Mouse (Mus musculus) forebrain, embryonic 14.5 days (tissue): ENCODE results near the gene 9930111J21Rik2. TPM values are rescaled to one million over a fixed set of nuclear protein-coding genes. Genes with fewer than 3 reads are reported as not detected.
"Not testable (repeated sequence)": the region's sequence is repeated elsewhere in the genome, so short reads cannot be mapped to it uniquely, and the experiment has no call there.

Source experiments
- ATAC-seq: fragments of 200-750 bp; cut with Nextera tagmentation; 2 replicates; pipeline ENCODE4 v1.8.0; 2017; ENCODE audit warnings: mild to moderate bottlenecking, moderate library complexity
- DNase-seq: peaks from one replicate; pipeline ENCODE4 v3.0.0-alpha.2; 2015; ENCODE audit warnings: low spot score
- H3K27ac ChIP-seq: fragments of 300-500 bp; sonication (generic); 2 replicates; pipeline ENCODE4 v1.5.1; 2014; ENCODE audit warnings: low read depth, mild to moderate bottlenecking, control low read depth, low read length, moderate library complexity
- H3K27me3 ChIP-seq: fragments of 300-500 bp; sonication (generic); replicated peaks from 2 replicates; pipeline ENCODE4 v1.6.1; 2014; ENCODE audit warnings: low read length, control low read depth, mixed read lengths; ENCODE audit not compliant: control insufficient read depth, insufficient read depth
- H3K36me3 ChIP-seq: fragments of 300-500 bp; sonication (generic); 2 replicates; pipeline ENCODE4 v1.6.1; 2014; ENCODE audit warnings: low read length, control low read depth; ENCODE audit not compliant: control insufficient read depth, insufficient read depth
- H3K4me1 ChIP-seq: fragments of 300-500 bp; sonication (generic); 2 replicates; pipeline ENCODE4 v1.6.1; 2014; ENCODE audit warnings: antibody characterized with exemption, low read length, control low read depth; ENCODE audit not compliant: control insufficient read depth, insufficient read depth
- H3K4me2 ChIP-seq: fragments of 300-500 bp; sonication (generic); 2 replicates; pipeline ENCODE4 v1.6.1; 2014; ENCODE audit warnings: mild to moderate bottlenecking, control low read depth, low read length
- H3K4me3 ChIP-seq: fragments of 300-500 bp; sonication (generic); 2 replicates; pipeline ENCODE4 v1.5.1; 2014; ENCODE audit warnings: low read depth, low read length, control low read depth
- H3K9ac ChIP-seq: fragments of 300-500 bp; sonication (generic); 2 replicates; pipeline ENCODE4 v1.6.1; 2014; ENCODE audit warnings: mild to moderate bottlenecking, low read length, control low read depth, moderate library complexity
- H3K9me3 ChIP-seq: fragments of 300-500 bp; sonication (generic); replicated peaks from 2 replicates; pipeline ENCODE4 v1.6.1; 2016; ENCODE audit warnings: low read length, control low read depth, mixed read lengths; ENCODE audit not compliant: control insufficient read depth
- WGBS: fragments of 180-500 bp; shearing (Covaris S2); extraction: QIAGEN DNeasy Blood & Tissue Kit; methylation state at CpG from one replicate; pipeline ENCODE4 v1.1.7; 2014; 5-methylcytosine and 5-hydroxymethylcytosine counted together
- polyA plus RNA-seq: library from polyadenylated mRNA; unstranded; fragments of >200 nt; fragmentation: Nextera tagmentation; extraction: Ambion mirVana; gene quantifications from 2 replicates; pipeline ENCODE4 v1.2.1, GENCODE M21; 2014

Gene 9930111J21Rik2
- polyA plus RNA-seq, 1 experiment from 2014 or later = 0.24 TPM

DNA sequence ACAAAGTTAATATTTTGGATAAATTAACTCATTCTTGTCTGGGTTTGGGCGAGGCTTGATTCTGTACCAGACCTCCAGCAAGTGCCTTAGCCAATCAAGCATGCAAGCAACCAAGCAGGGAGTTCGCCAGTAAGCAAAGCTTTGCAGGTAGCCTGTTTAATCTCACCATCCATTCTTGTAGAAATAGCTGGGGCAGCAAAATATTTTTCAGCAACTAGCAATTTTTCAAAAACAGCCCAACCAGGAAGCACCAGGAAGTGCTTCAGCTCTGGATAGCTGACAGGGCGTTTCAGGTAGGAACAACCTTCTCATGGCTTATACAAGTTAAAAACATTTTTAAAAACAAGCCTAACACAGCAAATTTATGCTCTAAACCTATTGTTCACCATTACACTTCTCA is 30.8 kb upstream of the 9930111J21Rik2 start:
- no peak overlapping the region for H3K4me3 ChIP-seq
- H3K36me3 ChIP-seq = no peaks in the 10 kb centered on the region
- ATAC-seq = no peak
- no peak overlapping the region for H3K27ac ChIP-seq
- H3K9me3 ChIP-seq = no peaks in the 10 kb centered on the region
- no peak for DNase-seq
- 76% methylated on average over 3 of the region's 3 CpGs for whole genome bisulfite sequencing
- H3K4me2 ChIP-seq = no peak overlapping the region
- no peaks in the 10 kb centered on the region for H3K4me1 ChIP-seq
- H3K9ac ChIP-seq = no peak overlapping the region
- H3K27me3 ChIP-seq = no peaks in the 10 kb centered on the region

DNA sequence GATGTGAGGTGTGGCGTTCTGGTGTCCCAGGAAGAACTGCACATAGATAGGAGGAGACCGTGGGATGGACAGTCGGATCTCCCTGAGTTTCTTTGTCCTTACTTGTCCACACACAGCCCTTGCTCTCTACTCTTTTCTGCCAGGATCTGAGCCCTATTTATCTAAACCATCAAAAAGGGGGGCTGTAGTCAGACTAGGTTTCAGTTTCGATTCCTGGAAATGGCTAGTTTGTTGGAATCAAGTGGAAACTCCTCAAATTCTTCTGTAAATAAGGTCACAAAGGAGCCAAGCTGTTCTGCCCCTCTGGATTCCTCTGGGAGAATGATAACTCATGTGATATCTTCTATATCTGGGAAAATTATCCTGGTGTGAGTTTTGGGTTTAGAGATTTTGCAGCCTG is 30.3 kb upstream of the 9930111J21Rik2 start:
- H3K9me3 ChIP-seq = no peaks in the 10 kb centered on the region
- no peak overlapping the region for H3K4me2 ChIP-seq
- no peak for DNase-seq
- no peaks in the 10 kb centered on the region for H3K4me1 ChIP-seq
- no peaks in the 10 kb centered on the region for H3K27me3 ChIP-seq
- 84% methylated on average over 4 of the region's 4 CpGs for WGBS
- H3K4me3 ChIP-seq = no peak overlapping the region
- ATAC-seq = no peak
- no peaks in the 10 kb centered on the region for H3K36me3 ChIP-seq
- H3K27ac ChIP-seq = no peak overlapping the region
- no peak overlapping the region for H3K9ac ChIP-seq

DNA sequence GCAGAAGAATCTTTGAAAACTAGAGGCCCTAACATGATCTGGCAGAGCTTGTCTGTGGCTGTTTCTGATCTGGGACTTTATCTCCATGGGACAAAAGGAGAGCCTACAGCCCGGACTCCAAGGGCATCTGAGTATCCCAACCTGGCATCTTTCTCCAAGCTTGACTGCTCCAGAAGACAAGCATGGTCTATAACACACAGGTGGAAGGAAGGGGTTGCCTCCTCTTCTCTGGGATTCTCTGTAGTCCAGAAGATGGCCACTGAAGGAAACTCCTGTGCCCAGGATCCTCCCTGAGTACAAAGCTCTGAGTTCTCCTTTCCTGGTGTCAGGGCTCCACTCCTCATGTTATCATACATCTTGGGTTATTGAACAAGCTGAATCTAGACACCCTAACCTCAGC is 29.6 kb upstream of the 9930111J21Rik2 start:
- ATAC-seq (no peak), DNase-seq (no peak)
- Histone ChIP-seq H3K4me2 (no peak overlapping the region), H3K4me3 (no peak overlapping the region), H3K9me3 (no peaks in the 10 kb centered on the region), H3K27ac (no peak overlapping the region), H3K27me3 (no peaks in the 10 kb centered on the region), H3K36me3 (no peaks in the 10 kb centered on the region), H3K4me1 (no peaks in the 10 kb centered on the region), H3K9ac (no peak overlapping the region)
- 66% methylated on average over 1 of the region's 1 CpGs for WGBS

DNA sequence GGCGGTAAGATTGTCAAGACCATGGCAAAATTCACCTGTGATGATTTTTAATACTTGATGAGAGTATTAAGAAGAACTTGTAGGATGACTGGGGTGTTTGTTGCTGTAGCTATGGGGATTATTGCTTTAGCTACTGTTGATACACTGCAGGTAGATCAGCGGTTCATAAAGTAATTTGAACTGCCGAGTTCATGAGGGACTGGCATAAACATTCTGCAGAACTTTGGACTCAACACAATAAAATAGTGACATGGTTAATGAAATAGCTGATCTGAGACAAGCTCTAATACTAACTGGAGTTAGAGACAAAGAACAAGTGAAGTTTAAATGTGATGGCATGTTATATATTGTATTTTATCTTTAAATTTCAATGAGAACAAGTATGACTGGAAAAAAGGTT is 27.7 kb upstream of the 9930111J21Rik2 start:
- H3K9me3 ChIP-seq = no peaks in the 10 kb centered on the region
- 88% methylated on average over 3 of the region's 3 CpGs for WGBS
- no peak for DNase-seq
- H3K27me3 ChIP-seq = no peaks in the 10 kb centered on the region
- H3K27ac ChIP-seq = no peak overlapping the region
- H3K9ac ChIP-seq = no peak overlapping the region
- no peaks in the 10 kb centered on the region for H3K36me3 ChIP-seq
- H3K4me3 ChIP-seq = no peak overlapping the region
- H3K4me2 ChIP-seq = no peak overlapping the region
- no peak for ATAC-seq
- H3K4me1 ChIP-seq = no peaks in the 10 kb centered on the region

DNA sequence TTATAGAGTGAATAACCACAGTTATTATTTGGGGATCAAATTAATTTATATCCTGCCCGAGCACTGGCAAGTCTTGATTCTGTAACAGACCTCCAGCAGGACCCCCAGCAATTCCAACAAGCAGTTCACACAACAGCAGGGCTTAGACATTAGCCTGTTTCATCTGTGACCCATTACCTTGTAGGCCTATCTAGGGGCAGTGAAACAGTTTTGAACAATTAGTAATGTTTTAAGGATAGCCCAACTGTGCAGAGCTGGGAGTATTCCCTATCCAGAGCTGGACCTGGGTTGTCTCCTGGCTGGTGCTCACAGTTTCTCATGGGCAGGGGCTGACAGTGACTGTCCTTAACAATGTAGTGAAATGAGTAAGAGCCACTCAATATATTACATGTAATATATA is 26.0 kb upstream of the 9930111J21Rik2 start:
- DNase-seq (no peak), ATAC-seq (no peak)
- 56% methylated on average over 1 of the region's 1 CpGs for WGBS

DNA sequence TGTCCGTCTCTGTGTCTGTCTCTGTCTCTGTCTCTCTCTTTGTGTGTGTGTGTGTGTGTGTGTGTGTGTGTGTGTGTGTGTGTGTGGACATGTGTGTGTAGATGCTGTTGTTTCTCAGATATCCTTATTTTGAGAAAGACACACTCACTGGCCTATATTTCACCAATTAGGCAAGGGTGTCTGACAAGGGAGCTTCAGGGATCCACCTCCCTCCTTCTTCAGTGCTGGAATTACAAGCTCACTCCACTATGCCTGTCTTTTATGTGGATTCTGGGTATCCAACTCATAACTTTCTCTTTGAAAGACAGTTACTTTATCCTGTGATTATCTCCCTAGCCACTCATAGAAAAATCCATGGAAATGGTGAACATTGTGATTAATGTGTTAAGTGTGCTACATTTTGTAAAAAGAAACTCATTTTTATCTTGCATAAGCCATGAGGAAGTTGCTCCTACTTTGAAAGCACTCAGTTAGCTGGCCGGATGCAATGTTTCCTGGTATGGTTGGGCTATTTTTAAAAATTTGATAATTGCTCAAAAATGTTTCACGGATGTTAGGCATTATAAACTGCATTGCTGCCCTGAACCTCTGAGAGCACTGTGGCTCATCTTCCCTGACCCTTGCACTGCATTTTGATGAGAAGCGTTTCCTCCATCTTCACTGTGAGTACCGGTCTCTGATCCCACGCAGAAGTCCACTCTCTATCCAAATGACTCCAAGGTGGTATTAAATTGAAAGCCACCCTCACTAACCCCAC is 25.1 kb upstream of the 9930111J21Rik2 start, which contains the start of gene Ifi47:
TSS of gene Ifi47 (plus strand) at position 587 of the 757 bp plus-strand sequence.
- DNase-seq, H3K27me3 ChIP-seq, H3K4me2 ChIP-seq, H3K4me3 ChIP-seq, H3K9ac ChIP-seq, H3K27ac ChIP-seq, ATAC-seq, H3K4me1 ChIP-seq, H3K36me3 ChIP-seq, H3K9me3 ChIP-seq: not testable (repeated sequence)
- 89% methylated on average over 6 of the region's 6 CpGs for WGBS

More for the DNA sequence above, 26.0 kb upstream of the 9930111J21Rik2 start:
- Histone ChIP-seq H3K36me3 (no peaks in the 10 kb centered on the region), H3K9ac (no peak overlapping the region), H3K4me1 (no peaks in the 10 kb centered on the region), H3K27ac (no peak overlapping the region), H3K4me2 (no peak overlapping the region), H3K4me3 (no peak overlapping the region), H3K27me3 (no peaks in the 10 kb centered on the region), H3K9me3 (no peaks in the 10 kb centered on the region)

DNA sequence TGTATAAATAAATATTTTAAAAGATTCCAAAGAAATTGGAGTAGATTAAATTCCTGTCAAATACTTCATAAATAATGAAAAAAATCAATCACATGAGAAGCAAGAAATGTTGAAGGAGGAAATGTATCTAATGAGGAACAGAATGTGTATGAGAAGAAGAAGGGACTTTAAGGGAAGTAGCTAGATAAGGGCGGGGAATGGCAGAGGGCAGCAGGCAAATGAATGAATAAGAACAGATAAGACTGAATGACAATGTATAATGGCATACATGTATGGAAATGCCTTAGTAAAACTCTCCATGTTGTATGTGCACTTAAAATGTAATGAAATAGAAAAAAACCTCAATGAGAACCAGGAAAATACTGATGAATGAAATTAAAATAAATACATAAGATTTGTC is 17.3 kb upstream of the 9930111J21Rik2 start:
- Histone ChIP-seq H3K9me3 (no peaks in the 10 kb centered on the region), H3K27ac (no peak overlapping the region), H3K27me3 (no peaks in the 10 kb centered on the region), H3K4me2 (no peak overlapping the region), H3K4me3 (no peak overlapping the region), H3K9ac (no peak overlapping the region), H3K4me1 (no peaks in the 10 kb centered on the region), H3K36me3 (no peaks in the 10 kb centered on the region)
- no peak for DNase-seq
- ATAC-seq = no peak
- WGBS = 85% methylated on average over 1 of the region's 1 CpGs

DNA sequence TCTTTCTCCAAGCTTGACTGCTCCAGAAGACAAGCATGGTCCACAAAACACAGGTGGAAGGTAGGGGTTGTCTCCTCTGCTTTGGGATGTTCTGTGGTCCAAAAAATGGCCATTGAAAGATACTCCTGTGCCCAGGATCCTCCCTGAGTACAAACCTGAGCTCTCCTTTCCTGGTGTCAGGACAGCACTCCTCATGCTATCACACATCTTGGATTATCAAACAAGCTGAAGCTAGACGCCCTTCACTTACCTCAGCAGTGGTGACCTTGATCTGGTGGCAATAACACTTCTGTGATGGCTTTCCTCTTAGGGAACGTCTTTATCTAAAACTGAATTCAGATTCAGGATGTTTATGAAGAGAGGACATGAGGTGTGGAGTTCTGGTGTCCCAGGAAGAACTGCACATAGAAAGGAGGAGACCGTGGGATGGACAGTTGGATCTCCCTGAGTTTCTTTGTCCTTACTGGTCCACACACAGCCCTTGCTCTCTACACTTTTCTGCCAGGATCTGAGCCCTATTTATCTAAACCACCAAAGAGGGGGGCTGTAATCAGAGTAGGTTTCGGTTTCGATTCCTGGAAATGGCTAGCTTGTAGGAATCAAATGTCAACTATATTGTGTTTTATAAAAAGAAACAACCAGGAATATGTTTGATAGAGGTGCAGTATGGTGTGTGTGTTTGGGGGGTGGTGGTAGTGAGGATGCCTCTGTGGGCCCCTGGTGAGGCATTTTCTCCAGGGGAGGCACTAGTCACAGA is 12.8 kb upstream of the 9930111J21Rik2 start, which contains the start of gene Tgtp2:
TSS of gene Tgtp2 (minus strand) at position 494 of the 757 bp plus-strand sequence.
- not testable (repeated sequence) for H3K4me3 ChIP-seq, H3K4me1 ChIP-seq, H3K36me3 ChIP-seq, H3K27me3 ChIP-seq, H3K9ac ChIP-seq, H3K9me3 ChIP-seq, H3K4me2 ChIP-seq, H3K27ac ChIP-seq, DNase-seq, ATAC-seq
- WGBS = 88% methylated on average over 5 of the region's 5 CpGs

DNA sequence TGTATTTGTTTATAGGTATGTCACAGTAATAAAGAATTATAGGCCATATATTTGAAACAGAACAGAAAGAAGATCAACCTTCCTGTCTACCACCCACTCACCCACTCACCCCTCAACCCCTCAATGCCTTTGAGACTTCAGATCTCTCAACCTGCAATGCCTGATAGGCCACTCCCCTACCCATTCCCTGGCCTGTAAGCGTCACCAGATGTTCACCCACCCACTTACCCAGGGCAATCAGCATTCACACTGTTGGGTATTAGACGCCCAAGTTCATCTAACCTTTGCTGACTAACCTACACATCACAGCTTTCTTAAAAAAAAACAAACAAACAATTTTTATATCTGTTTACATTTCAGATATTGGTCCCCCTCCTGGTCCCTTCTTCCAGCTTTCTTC is 10.8 kb upstream of the 9930111J21Rik2 start:
- H3K4me2 ChIP-seq, H3K4me1 ChIP-seq, H3K27ac ChIP-seq, DNase-seq, H3K4me3 ChIP-seq, H3K9ac ChIP-seq, H3K9me3 ChIP-seq, H3K36me3 ChIP-seq, H3K27me3 ChIP-seq, ATAC-seq: not testable (repeated sequence)
- 58% methylated on average over 2 of the region's 2 CpGs for WGBS
